8 mouse cellular contexts compared by ENCODE assay signal in genomic region chr9:96887954-96888353, GRCm38 (mm10). TPM values are rescaled to one million over a fixed set of nuclear protein-coding genes. Genes with fewer than 3 reads are reported as not detected.
DNase-seq lines count a peak whose midpoint lies in the region; ATAC-seq lines count a peak whose summit lies in the region.

No protein-coding gene starts in this region.

- DNase-seq in heart, postnatal 10 days: no peak
- DNase-seq in cerebellum, postnatal 14 days: peak; percentile 78 to 84
- DNase-seq in hindbrain, embryonic 14.5 days (ENCODE audit: low spot score): peak; percentile 39
- no peak for DNase-seq in urinary bladder, postnatal 25 days (ENCODE audit: low spot score)
- no peak for DNase-seq in layer of hippocampus, postnatal 10 days (ENCODE audit: low spot score in 2 of 2)
- DNase-seq in right cerebral cortex, postnatal 10 days (ENCODE audit: low spot score in 2 of 2): no peak

- peak overlapping the region; percentile 72 for H3K4me3 ChIP-seq in heart, embryonic 15.5 days
- peak overlapping the region; percentile 67 for H3K4me3 ChIP-seq in hindbrain, embryonic 14.5 days (replicated peaks; ENCODE audit: low read length)
- peak overlapping the region; percentile 61 for H3K4me3 ChIP-seq in neural tube, embryonic 12.5 days

- no peaks in the 10 kb centered on the region for H3K36me3 ChIP-seq in heart, embryonic 15.5 days
- no peaks in the 10 kb centered on the region for H3K36me3 ChIP-seq in hindbrain, embryonic 14.5 days (replicated peaks; ENCODE audit: control insufficient read depth, insufficient read depth)
- H3K36me3 ChIP-seq in neural tube, embryonic 12.5 days: no peaks in the 10 kb centered on the region

- 16% methylated on average over 6 of the region's 6 CpGs for WGBS in heart, embryonic 15.5 days
- 8% methylated on average over 6 of the region's 6 CpGs for WGBS in hindbrain, embryonic 14.5 days
- WGBS in neural tube, embryonic 12.5 days: 13% methylated on average over 6 of the region's 6 CpGs

- no peak for ATAC-seq in heart, embryonic 15.5 days (replicated peaks; ENCODE audit: insufficient number of reproducible peaks, insufficient read depth, low FRiP score, low read depth)
- peak; percentile 32 for ATAC-seq in hindbrain, embryonic 14.5 days (ENCODE audit: low FRiP score)
- ATAC-seq in neural tube, embryonic 12.5 days (ENCODE audit: low FRiP score, low read depth): peak; percentile 23

- peaks cover 7% of the 10 kb centered on the region for H3K27me3 ChIP-seq in heart, embryonic 15.5 days
- no peaks in the 10 kb centered on the region for H3K27me3 ChIP-seq in hindbrain, embryonic 14.5 days (ENCODE audit: control insufficient read depth, insufficient read depth, low read length)
- H3K27me3 ChIP-seq in neural tube, embryonic 12.5 days (replicated peaks): 0 out of 2 replicates have a peak, but pooled peaks cover 5% of the 10 kb centered on the region

- intact Hi-C loops in heart, postnatal 10 days (cut with DNase I): no loop called here

- H3K27ac ChIP-seq in heart, embryonic 15.5 days: 0 out of 2 replicates have a peak overlapping the region, but pooled peaks have one; percentile 1
- H3K27ac ChIP-seq in hindbrain, embryonic 14.5 days: 0 out of 2 replicates have a peak overlapping the region, but pooled peaks have one; percentile 7
- H3K27ac ChIP-seq in neural tube, embryonic 12.5 days: no peak overlapping the region

- no peaks in the 10 kb centered on the region for H3K9me3 ChIP-seq in heart, embryonic 15.5 days (replicated peaks)
- no peaks in the 10 kb centered on the region for H3K9me3 ChIP-seq in hindbrain, embryonic 14.5 days (ENCODE audit: control insufficient read depth, low read length)
- no peaks in the 10 kb centered on the region for H3K9me3 ChIP-seq in neural tube, embryonic 12.5 days

- peak overlapping the region; percentile 86 for H3K4me2 ChIP-seq in heart, embryonic 15.5 days
- H3K4me2 ChIP-seq in hindbrain, embryonic 14.5 days (replicated peaks): peak overlapping the region; percentile 93
- H3K4me2 ChIP-seq in neural tube, embryonic 12.5 days (replicated peaks): peak overlapping the region; percentile 95

- H3K4me1 ChIP-seq in heart, embryonic 15.5 days (replicated peaks): peaks cover 54% of the 10 kb centered on the region
- peaks cover 48% of the 10 kb centered on the region for H3K4me1 ChIP-seq in hindbrain, embryonic 14.5 days (replicated peaks; ENCODE audit: control insufficient read depth, insufficient read depth, low read length)
- H3K4me1 ChIP-seq in neural tube, embryonic 12.5 days: peaks cover 50% of the 10 kb centered on the region

- peak overlapping the region; percentile 69; the same call in 1 of the 2 replicates for H3K9ac ChIP-seq in heart, embryonic 15.5 days
- peak overlapping the region; percentile 83; the same call in 1 of the 2 replicates for H3K9ac ChIP-seq in hindbrain, embryonic 14.5 days
- no peak overlapping the region for H3K9ac ChIP-seq in neural tube, embryonic 12.5 days

RNA-seq across cellular contexts. Expression of gene Pxylp1, which starts 4.5 kb away (rescaled TPM):
- 27.6 and 27.8 TPM in 2 replicates for polyA plus RNA-seq in heart, embryonic 15.5 days (2015; fragmentation: Nextera tagmentation; extraction: Ambion mirVana)
- 10 to 100 TPM; 15.6 to 17.0 TPM for total RNA-seq in heart, postnatal 10 days (2021)
- polyA plus RNA-seq in hindbrain, embryonic 14.5 days (2014; fragmentation: Nextera tagmentation; extraction: Ambion mirVana): 34.6 and 43.9 TPM in 2 replicates
- 41.2 and 42.6 TPM in 2 replicates for polyA plus RNA-seq in neural tube, embryonic 12.5 days (2016; fragmentation: Nextera tagmentation; extraction: Ambion mirVana)
- total RNA-seq in layer of hippocampus, postnatal 10 days (2021): 10 to 100 TPM; 16.6 to 18.9 TPM

Comparison
In these comparisons a context has a peak if more than half of its experiments do, and no peak if none do; other contexts are left out.
1. DNase-seq: peak in cerebellum, postnatal 14 days (2 of 2) and hindbrain, embryonic 14.5 days (single experiment); none in heart, postnatal 10 days (0 of 2), urinary bladder, postnatal 25 days (single experiment), layer of hippocampus, postnatal 10 days (0 of 2) and right cerebral cortex, postnatal 10 days (0 of 2).
2. Peak in every context shown above with its lines, with median percentiles within 50 percentile points of each other: H3K4me2 ChIP-seq and H3K4me3 ChIP-seq.